Mouse (Mus musculus) skeletal muscle tissue, adult 2 months (tissue): Measurements from ENCODE around the gene Ctso.

Source experiments
- DNase-seq: peaks from one replicate; pipeline ENCODE4 v3.0.0-alpha.2; 2012; ENCODE audit warnings: low read depth, low spot score

Ctso gene

GRCm38 (mm10) chr3:81932141-81933101, at the start of gene Ctso:
TSS of gene Ctso (plus strand) at chr3:81932601.
- peak; percentile 52 for DNase-seq

GRCm38 (mm10) chr3:81883916-81884315, 48.5 kb upstream of the Ctso start:
- DNase-seq: peak; percentile 5

- no peak for DNase-seq
Observed at GRCm38 (mm10) chr3:81885566-81885965, 46.8 kb upstream of the Ctso start.

- DNase-seq: no peak
Observed at GRCm38 (mm10) chr3:81889137-81889536, 43.3 kb upstream of the Ctso start.

GRCm38 (mm10) chr3:81910286-81911036, 21.9 kb upstream of the Ctso start:
- DNase-seq: no peak

- no peak for DNase-seq
Observed at GRCm38 (mm10) chr3:81916030-81916686, 16.2 kb upstream of the Ctso start.

GRCm38 (mm10) chr3:81917354-81917935, 15.0 kb upstream of the Ctso start:
- DNase-seq: no peak

GRCm38 (mm10) chr3:81918215-81918614, 14.2 kb upstream of the Ctso start:
- DNase-seq: no peak

GRCm38 (mm10) chr3:81919681-81920080, 12.7 kb upstream of the Ctso start:
- DNase-seq: no peak

GRCm38 (mm10) chr3:81922910-81923309, 9.5 kb upstream of the Ctso start:
- no peak for DNase-seq

- peak; percentile 29 for DNase-seq
Observed at GRCm38 (mm10) chr3:81924931-81925330, 7.5 kb upstream of the Ctso start.

GRCm38 (mm10) chr3:81925856-81926255, 6.5 kb upstream of the Ctso start:
- no peak for DNase-seq

- no peak for DNase-seq
Observed at GRCm38 (mm10) chr3:81926764-81927325, 5.6 kb upstream of the Ctso start.

GRCm38 (mm10) chr3:81929073-81929472, 3.3 kb upstream of the Ctso start:
- no peak for DNase-seq

GRCm38 (mm10) chr3:81931695-81932094, 706 bp upstream of the Ctso start:
- no peak for DNase-seq

- DNase-seq: no peak
Observed at GRCm38 (mm10) chr3:81933348-81933747, 947 bp downstream of the Ctso start.

- peak; percentile 28 for DNase-seq
Observed at GRCm38 (mm10) chr3:81938924-81939323, 6.5 kb downstream of the Ctso start.

GRCm38 (mm10) chr3:81942341-81942740, 9.9 kb downstream of the Ctso start:
- no peak for DNase-seq

GRCm38 (mm10) chr3:81943097-81943496, 10.7 kb downstream of the Ctso start:
- no peak for DNase-seq

GRCm38 (mm10) chr3:81944851-81945393, 12.5 kb downstream of the Ctso start:
- DNase-seq: no peak

- no peak for DNase-seq
Observed at GRCm38 (mm10) chr3:81949048-81949447, 16.6 kb downstream of the Ctso start.
